Mouse (Mus musculus) ES-Bruce4 (cell line): ENCODE measurements around the gene Gm49395. TPM values are rescaled to one million over a fixed set of nuclear protein-coding genes. Genes with fewer than 3 reads are reported as not detected.

Source experiments
- H3K27ac ChIP-seq: 2 replicates; pipeline ENCODE4 v1.5.1; 2012; ENCODE audit warnings: low read length, inconsistent platforms; ENCODE audit not compliant: insufficient read depth
- H3K27me3 ChIP-seq: 2 replicates; pipeline ENCODE4 v1.6.1; 2012; ENCODE audit warnings: mild to moderate bottlenecking, low read length, inconsistent platforms; ENCODE audit not compliant: control insufficient read depth, poor library complexity, insufficient read depth, severe bottlenecking
- H3K36me3 ChIP-seq: 2 replicates; pipeline ENCODE4 v1.6.1; 2012; ENCODE audit warnings: inconsistent platforms, mild to moderate bottlenecking, low read length, moderate library complexity; ENCODE audit not compliant: control insufficient read depth, poor library complexity, insufficient read depth, severe bottlenecking
- H3K4me1 ChIP-seq: one replicate; pipeline ENCODE4 v1.8.1; 2011; ENCODE audit warnings: low read length; ENCODE audit not compliant: control insufficient read depth, insufficient read depth
- H3K4me3 ChIP-seq: 2 replicates; pipeline ENCODE4 v1.5.1; 2011; ENCODE audit warnings: low read depth, mild to moderate bottlenecking, low read length
- H3K9ac ChIP-seq: 2 replicates; pipeline ENCODE4 v1.6.1; 2012; ENCODE audit warnings: low read depth, mild to moderate bottlenecking, inconsistent platforms; ENCODE audit not compliant: poor library complexity, severe bottlenecking
- H3K9me3 ChIP-seq: replicated peaks from 2 replicates; pipeline ENCODE4 v1.6.1; 2012; ENCODE audit warnings: mild to moderate bottlenecking, low read length, inconsistent platforms; ENCODE audit not compliant: control insufficient read depth, poor library complexity, insufficient read depth, severe bottlenecking
- CTCF ChIP-seq: IDR thresholded peaks from one replicate; pipeline ENCODE4 v1.8.1; 2011; ENCODE audit warnings: low read depth, low read length
- EP300 ChIP-seq: IDR thresholded peaks from 2 replicates; pipeline ENCODE4 v1.6.1; 2011; ENCODE audit warnings: low read depth, low read length; ENCODE audit not compliant: insufficient read depth
- POLR2A ChIP-seq: IDR thresholded peaks from one replicate; pipeline ENCODE4 v1.8.1; 2011; ENCODE audit warnings: low read length; ENCODE audit not compliant: insufficient read depth
- polyA plus RNA-seq: library from polyadenylated mRNA; stranded (reverse); fragments of >200 nt; gene quantifications from 2 replicates; pipeline ENCODE4 v1.2.4, GENCODE M21; 2011; ENCODE audit warnings: low read depth; ENCODE audit not compliant: missing spikeins, insufficient read depth, insufficient read length

The Gm49395 gene
- polyA plus RNA-seq, 1 experiment: not detected

DNA sequence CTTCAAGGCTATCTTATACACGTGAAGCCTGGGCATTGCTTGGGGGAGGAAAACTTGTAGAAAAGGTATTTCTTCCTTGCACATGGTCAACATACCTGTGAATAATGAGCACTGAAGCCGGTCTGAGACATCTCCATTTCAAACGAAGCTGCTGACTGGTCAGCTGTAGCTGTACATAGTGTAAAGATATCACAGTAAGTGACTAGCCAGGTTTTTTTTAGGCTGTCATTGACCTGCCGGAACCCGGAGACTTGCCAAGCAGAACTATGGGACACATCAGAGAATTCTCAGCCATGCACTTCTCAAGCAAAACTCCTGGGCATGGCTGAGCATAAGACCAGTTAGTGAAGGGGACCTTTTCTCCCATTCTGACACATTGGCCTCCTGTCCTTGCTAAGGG lies 99.6 kb downstream of the Gm49395 start:
- Histone ChIP-seq H3K9me3 (no peaks in the 10 kb centered on the region), H3K27me3 (no peaks in the 10 kb centered on the region), H3K4me3 (no peak overlapping the region), H3K27ac (no peak overlapping the region), H3K36me3 (no peaks in the 10 kb centered on the region), H3K9ac (no peak overlapping the region), H3K4me1 (no peaks in the 10 kb centered on the region)
- TF ChIP-seq CTCF: no peak
- no peak for TF ChIP-seq POLR2A

DNA sequence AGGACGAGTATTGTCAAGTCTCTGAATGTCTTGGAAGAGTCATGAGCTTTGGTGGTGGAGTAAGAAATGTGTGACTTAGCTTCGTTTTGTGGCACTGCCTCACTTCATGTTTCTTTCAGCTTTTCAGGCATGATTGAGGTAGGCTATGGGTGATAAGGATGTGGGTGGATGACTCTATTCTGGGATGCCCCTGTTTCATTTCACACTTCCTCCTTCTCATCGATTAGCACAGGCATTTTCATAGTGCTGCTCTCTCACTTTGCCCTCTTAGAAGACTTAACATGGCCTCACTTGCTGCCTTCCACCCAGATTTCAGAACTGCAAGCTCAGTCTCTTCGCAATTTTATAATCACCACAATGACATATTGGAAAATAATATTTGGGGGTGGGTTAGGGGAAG lies 102.1 kb downstream of the Gm49395 start:
- H3K27me3 ChIP-seq: no peaks in the 10 kb centered on the region
- TF ChIP-seq EP300: no peak
- TF ChIP-seq CTCF: no peak
- no peak for TF ChIP-seq POLR2A
- no peak overlapping the region for H3K27ac ChIP-seq
- no peak overlapping the region for H3K9ac ChIP-seq
- no peaks in the 10 kb centered on the region for H3K9me3 ChIP-seq
- H3K4me3 ChIP-seq: no peak overlapping the region
- no peaks in the 10 kb centered on the region for H3K36me3 ChIP-seq
- H3K4me1 ChIP-seq: no peaks in the 10 kb centered on the region

DNA sequence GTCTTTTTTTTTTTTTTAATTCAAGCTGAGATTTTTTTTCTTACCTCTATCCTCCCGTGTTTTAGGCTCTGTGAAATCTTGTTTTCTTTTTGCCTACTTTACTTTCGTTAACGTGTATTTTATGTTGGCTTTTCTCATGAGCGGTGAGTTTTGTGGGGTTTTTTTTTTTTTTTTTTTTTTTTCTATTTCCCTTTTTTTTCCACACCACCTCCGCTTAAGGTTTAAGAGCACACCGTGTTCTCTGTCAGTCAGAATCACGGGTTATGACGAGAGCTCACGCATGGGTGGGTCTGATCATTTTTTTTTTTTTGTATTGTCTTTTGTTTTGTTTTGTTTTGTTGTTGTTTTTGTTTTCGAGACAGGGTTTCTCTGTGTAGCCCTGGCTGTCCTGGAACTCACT lies 103.6 kb downstream of the Gm49395 start:
- Histone ChIP-seq H3K9me3 (no peaks in the 10 kb centered on the region), H3K36me3 (no peaks in the 10 kb centered on the region), H3K27me3 (no peaks in the 10 kb centered on the region), H3K4me1 (no peaks in the 10 kb centered on the region), H3K27ac (no peak overlapping the region), H3K9ac (no peak overlapping the region), H3K4me3 (no peak overlapping the region)
- TF ChIP-seq EP300 (no peak), POLR2A (no peak), CTCF (no peak)

DNA sequence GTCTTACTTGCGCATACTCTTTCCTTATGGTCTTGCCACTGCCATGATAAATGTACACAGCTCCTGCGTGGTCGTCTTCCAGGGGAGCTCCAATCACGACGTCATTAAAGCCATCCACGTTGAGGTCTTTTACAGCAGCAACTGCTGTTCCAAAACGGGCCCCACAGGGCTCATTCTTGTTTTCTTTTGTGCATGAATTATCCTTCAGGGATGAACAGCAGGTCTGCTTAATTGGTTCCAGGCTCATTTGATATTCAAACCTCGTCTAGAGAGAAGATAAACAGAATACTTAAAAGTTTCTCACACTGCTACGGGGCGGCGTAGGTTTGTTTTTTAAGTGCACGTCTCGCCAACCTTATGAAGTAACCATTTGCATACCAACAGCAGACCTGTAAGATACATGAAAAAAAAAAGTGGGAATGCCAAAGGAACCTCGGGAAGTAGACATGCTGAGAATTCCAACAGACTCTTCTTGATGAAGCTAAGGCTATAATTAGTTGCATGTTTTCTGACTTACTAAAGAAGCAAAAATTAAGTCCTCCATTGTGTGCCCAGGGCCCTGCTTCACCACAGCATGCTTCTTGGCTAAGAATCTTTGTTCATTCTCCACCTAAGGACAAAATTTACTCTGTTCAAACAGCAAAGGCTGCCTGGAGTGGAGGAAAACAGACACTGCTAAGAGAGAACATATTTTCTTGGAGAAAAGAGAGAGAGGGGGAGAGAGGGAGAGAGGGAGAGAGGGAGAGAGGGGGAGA lies 109.3 kb downstream of the Gm49395 start:
- H3K27ac ChIP-seq: no peak overlapping the region
- H3K27me3 ChIP-seq: no peaks in the 10 kb centered on the region
- H3K4me1 ChIP-seq: no peaks in the 10 kb centered on the region
- H3K9me3 ChIP-seq: no peaks in the 10 kb centered on the region
- H3K4me3 ChIP-seq: no peak overlapping the region
- no peak overlapping the region for H3K9ac ChIP-seq
- TF ChIP-seq CTCF (no peak), POLR2A (no peak), EP300 (no peak)
- H3K36me3 ChIP-seq: no peaks in the 10 kb centered on the region

DNA sequence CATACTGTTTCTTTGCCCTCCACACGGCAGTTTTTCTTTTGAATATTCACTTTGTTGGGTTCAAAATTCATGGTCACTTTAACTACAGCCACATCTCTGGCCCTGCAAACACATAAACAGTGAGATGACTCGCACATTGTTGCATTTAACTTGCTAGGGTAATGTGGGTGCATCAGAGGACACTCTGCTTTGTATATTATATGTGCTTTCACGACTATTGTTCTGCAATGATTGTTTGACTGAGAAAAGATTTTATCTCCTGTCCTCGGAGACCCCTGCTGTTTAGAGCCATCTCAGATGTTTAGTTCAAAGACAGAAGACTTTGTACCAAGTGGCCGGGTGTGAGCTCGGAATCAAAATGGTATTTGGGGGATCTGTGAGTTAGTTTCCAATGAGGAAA lies 114.1 kb downstream of the Gm49395 start:
- H3K36me3 ChIP-seq: no peaks in the 10 kb centered on the region
- H3K9me3 ChIP-seq: no peaks in the 10 kb centered on the region; the same call in 1 of the 2 replicates
- no peak overlapping the region for H3K9ac ChIP-seq
- no peaks in the 10 kb centered on the region for H3K4me1 ChIP-seq
- H3K27ac ChIP-seq: no peak overlapping the region
- no peak for TF ChIP-seq CTCF
- TF ChIP-seq POLR2A: no peak
- TF ChIP-seq EP300: no peak
- H3K4me3 ChIP-seq: no peak overlapping the region
- no peaks in the 10 kb centered on the region for H3K27me3 ChIP-seq

DNA sequence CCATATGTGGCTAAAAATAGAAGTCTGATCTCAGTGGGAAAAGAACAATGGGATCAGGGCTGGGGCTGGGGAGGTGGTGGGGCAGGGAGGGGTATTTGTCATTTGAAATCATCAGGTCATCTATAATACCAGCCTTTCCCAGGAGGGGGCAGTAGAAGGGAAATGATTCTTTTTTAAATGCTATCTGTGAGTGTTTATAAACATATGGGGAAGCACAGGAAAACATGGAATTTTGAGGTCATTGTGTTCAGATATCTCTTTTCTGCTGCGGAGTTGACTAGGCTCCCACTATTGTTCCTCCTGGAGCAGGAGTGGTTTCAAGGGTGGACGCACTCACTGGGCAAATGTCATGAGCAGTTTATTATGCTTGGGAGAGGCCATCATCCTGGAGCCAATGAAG lies 114.6 kb downstream of the Gm49395 start:
- no peak overlapping the region for H3K4me3 ChIP-seq
- no peaks in the 10 kb centered on the region for H3K36me3 ChIP-seq
- H3K9me3 ChIP-seq: no peaks in the 10 kb centered on the region; the same call in 1 of the 2 replicates
- H3K27ac ChIP-seq: no peak overlapping the region
- H3K9ac ChIP-seq: no peak overlapping the region
- H3K4me1 ChIP-seq: no peaks in the 10 kb centered on the region
- TF ChIP-seq CTCF (no peak), POLR2A (no peak), EP300 (no peak)
- H3K27me3 ChIP-seq: no peaks in the 10 kb centered on the region

Other genes starting within 250 kb of the Gm49395 start
- gene Itga2, start 169.8 kb downstream of the Gm49395 start, polyA plus RNA-seq: 0.15 and 0.16 TPM in 2 replicates
- 26.3 and 26.7 TPM in 2 replicates for gene Pelo, start 11.7 kb downstream of the Gm49395 start, polyA plus RNA-seq
- 5.0 and 5.2 TPM in 2 replicates for gene Itga1, start within 50 bp of the Gm49395 start, polyA plus RNA-seq